Mouse (Mus musculus) CH12.LX (cell line): ENCODE results near the gene Atxn7l1.

Source experiments
- BHLHE40 ChIP-seq: IDR thresholded peaks from 2 replicates; pipeline ENCODE4 v1.6.1; 2011; ENCODE audit warnings: mild to moderate bottlenecking, low read depth, low read length, improper control_type of control experiment
- CHD1 ChIP-seq: IDR thresholded peaks from 2 replicates; pipeline ENCODE4 v1.6.1; 2012; ENCODE audit warnings: low read depth, low read length, improper control_type of control experiment, inconsistent platforms
- CTCF ChIP-seq, 2 experiments: IDR thresholded peaks in 1 of 2; conservative IDR thresholded peaks in 1 of 2; 2 replicates each; pipeline ENCODE4 v1.5.1; 2011 to 2012; ENCODE audit warnings: low read depth in 2 of 2, low read length in 2 of 2, improper control_type of control experiment in 1 of 2, inconsistent platforms in 1 of 2, mild to moderate bottlenecking in 1 of 2, moderate library complexity in 1 of 2
- EP300 ChIP-seq: IDR thresholded peaks from 2 replicates; pipeline ENCODE4 v1.6.1; 2011; ENCODE audit warnings: low read length, improper control_type of control experiment
- ETS1 ChIP-seq: conservative IDR thresholded peaks from 2 replicates; pipeline ENCODE4 v1.6.1; 2012; ENCODE audit warnings: low read depth, mild to moderate bottlenecking, inconsistent platforms, low read length, improper control_type of control experiment, moderate library complexity
- MAX ChIP-seq: IDR thresholded peaks from 2 replicates; pipeline ENCODE4 v1.6.1; 2011; ENCODE audit warnings: low read length, improper control_type of control experiment
- NELFE ChIP-seq: IDR thresholded peaks from 2 replicates; pipeline ENCODE4 v1.6.1; 2011; ENCODE audit warnings: low read depth, low read length, improper control_type of control experiment
- NRF1 ChIP-seq: IDR thresholded peaks from 2 replicates; pipeline ENCODE4 v1.6.1; 2014; ENCODE audit warnings: low read depth, mild to moderate bottlenecking, inconsistent platforms, low read length, improper control_type of control experiment, moderate library complexity
- POLR2A ChIP-seq: IDR thresholded peaks from 2 replicates; pipeline ENCODE4 v1.6.1; 2011; ENCODE audit warnings: low read depth, mild to moderate bottlenecking, improper control_type of control experiment, low read length
- POLR2AphosphoS2 ChIP-seq: IDR thresholded peaks from 2 replicates; pipeline ENCODE4 v1.6.1; 2011; ENCODE audit warnings: low read depth, low read length, improper control_type of control experiment
- RCOR1 ChIP-seq: conservative IDR thresholded peaks from 2 replicates; pipeline ENCODE4 v1.6.1; 2012; ENCODE audit warnings: low read depth, mild to moderate bottlenecking, inconsistent platforms, low read length, improper control_type of control experiment
- TBP ChIP-seq: conservative IDR thresholded peaks from 2 replicates; pipeline ENCODE4 v1.6.1; 2011; ENCODE audit warnings: low read depth, low read length, improper control_type of control experiment
- USF2 ChIP-seq: conservative IDR thresholded peaks from 2 replicates; pipeline ENCODE4 v1.6.1; 2011; ENCODE audit warnings: low read depth, low read length, improper control_type of control experiment
- ZMIZ1 ChIP-seq: IDR thresholded peaks from 2 replicates; pipeline ENCODE4 v1.6.1; 2012; ENCODE audit warnings: low read depth, mild to moderate bottlenecking, inconsistent platforms, low read length, improper control_type of control experiment

- TF ChIP-seq EP300 (no peak), RCOR1 (no peak), NELFE (no peak), CTCF (conservative IDR thresholded peaks at IDR 0.05 in 1 of 2, IDR thresholded peaks at IDR 0.05 in 1 of 2; ENCODE audit: low read depth in 2 of 2, low read length in 2 of 2) (no peak), POLR2A (no peak), NRF1 (no peak), BHLHE40 (no peak), POLR2AphosphoS2 (no peak), ETS1 (no peak), USF2 (no peak), TBP (no peak), ZMIZ1 (no peak), MAX (no peak), CHD1 (no peak)
These were observed 120.5 kb downstream of the Atxn7l1 start for GRCm38 (mm10) chr12:33267965-33268364.
